Mouse (Mus musculus): ENCODE measurements at regions not wholly inside any gene's neighbourhood (a gene's known extent, or its start where the extent isn't known, plus 50 kb on each side); places are given as distances from the start of the nearest gene placed in this dataset.

- no peak for DNase-seq
Observed at GRCm38 (mm10) chr13:112135777-112136176, 152.5 kb upstream of the Ankrd55 start.

GRCm38 (mm10) chr13:112136850-112137249 lies 151.4 kb upstream of the Ankrd55 start:
- no peak for DNase-seq

DNA sequence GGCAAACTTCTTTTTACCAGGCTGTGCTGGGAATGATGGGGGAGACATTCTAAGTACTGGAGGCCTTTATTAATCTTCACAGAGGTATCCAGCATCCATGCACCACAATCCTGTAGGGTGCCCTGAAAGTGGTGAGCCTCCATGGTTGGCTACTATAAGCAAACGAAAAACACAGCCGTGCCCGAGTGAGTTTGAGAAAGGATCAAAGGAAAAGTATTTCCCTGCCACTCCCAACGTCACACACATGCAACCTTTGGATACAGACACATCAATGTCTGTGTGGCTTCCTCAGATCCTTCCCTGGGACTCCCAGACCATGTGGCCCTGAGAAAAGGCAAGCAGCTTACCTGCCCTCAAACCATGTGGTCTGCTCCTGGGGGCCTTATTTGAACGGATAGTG lies 147.4 kb upstream of the Ankrd55 start:
- no peak for DNase-seq

DNA sequence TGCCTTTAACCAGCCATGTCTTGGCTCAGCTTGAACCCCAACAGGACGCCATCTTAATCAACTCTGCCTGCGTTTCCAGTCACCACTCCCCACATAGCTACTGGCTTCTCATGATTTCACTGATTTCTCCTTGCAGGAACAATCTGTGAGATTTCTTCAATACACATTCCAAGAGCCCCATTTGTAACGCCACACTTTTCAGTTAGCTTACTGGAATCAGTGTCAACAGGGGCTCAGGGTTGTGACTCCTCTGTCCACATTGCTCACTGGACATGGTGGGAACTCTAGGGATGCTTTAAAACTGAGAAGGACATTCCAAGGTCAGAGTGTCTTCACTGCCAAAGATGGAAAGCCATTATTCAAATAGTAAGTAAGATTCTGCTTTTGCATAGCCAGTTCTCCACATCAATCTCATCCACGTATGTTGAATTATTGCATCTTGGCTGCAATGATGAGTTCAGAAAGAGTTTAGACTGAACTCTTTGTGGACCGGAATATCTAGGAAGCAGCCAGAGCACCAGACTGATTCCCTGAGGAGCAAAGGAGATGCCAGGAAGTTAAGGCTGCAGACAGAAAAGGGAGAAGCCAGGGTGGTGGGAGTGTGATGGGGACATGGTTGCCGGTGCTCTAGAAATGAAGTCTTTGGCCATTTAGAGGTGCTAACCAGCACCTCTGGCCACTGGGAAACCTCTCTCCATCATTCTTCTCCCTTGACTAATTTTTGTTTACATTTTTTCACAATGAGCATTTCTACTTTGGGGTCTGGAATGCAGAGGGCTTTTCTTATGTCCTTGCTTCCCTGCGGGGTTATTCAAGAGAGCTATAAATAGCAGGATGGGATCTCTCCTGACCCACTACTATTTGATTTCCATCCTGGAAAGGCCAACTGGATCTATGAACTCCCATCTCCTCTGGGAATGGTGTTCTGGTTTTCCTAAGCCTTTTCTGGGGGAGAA lies 143.6 kb upstream of the Ankrd55 start:
- no peak for DNase-seq

GRCm38 (mm10) chr13:112152614-112153550 lies 135.4 kb upstream of the Ankrd55 start:
- peak; percentile 76 for DNase-seq

DNA sequence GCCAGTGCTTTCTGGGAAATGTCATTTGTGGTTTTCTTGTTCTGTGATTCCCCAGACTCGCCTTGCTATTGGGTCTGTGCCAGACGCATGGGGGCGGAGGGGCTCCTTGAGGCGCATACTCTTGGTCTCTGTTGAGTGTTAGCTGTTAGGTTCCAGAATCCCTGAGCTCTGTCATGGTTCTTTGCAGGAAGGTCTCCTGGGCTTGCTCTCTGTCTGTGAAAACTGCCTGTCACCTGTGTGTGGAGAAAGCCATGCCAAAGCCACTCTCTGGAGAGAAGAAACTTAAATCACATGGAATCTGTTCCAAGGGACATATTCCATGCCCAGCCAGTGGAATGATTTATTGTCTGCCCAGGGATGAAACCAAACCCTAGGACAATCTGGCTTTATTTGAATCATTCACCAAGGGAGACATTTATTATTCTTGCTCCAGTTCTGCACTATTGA lies 134.5 kb upstream of the Ankrd55 start:
- DNase-seq, result peak; percentile 52

GRCm38 (mm10) chr13:112159430-112160172 lies 128.7 kb upstream of the Ankrd55 start:
- DNase-seq, result no peak

- DNase-seq, result peak; percentile 31
Observed at GRCm38 (mm10) chr13:112160173-112160641, 128.0 kb upstream of the Ankrd55 start.

DNA sequence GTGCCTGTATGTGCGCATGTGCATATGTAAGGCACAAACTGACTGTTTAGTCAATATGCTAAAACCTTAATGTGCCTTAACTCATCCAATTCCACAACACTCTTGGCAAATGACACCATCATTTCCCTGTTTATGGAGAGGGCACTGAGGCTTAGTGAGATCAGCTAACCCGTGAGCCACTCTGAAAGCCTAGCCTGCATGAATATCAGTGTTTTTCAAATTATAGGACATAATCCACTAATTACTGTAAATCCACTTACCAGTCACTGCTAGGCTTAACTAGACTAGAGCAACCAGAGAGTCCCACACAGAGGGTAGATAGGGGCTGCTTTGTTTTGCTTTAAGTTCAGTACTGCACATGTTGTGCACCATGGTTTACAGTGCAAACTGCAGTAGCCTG lies 127.5 kb upstream of the Ankrd55 start:
- no peak for DNase-seq

GRCm38 (mm10) chr13:112161886-112162285 lies 126.4 kb upstream of the Ankrd55 start:
- no peak for DNase-seq

DNA sequence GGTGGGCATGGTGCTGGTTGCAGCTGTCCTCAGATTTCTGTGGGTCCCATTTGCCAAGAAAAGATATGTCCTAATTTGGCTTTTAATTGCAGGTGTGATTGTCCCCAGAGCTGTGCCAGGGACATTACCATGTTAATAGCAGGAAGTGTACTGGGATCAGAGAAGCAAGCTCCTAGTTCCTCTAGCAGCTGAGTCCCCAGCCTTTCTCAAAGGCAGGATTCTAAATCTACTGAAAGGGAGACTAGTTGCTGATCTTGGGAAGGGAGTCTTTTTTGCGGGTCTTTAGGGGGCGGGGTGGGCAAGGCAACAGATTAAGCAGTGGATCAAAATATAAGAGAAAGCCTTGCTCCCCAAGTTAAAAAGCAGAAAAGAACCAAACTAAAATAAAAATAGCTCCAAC lies 122.3 kb upstream of the Ankrd55 start:
- no peak for DNase-seq

DNA sequence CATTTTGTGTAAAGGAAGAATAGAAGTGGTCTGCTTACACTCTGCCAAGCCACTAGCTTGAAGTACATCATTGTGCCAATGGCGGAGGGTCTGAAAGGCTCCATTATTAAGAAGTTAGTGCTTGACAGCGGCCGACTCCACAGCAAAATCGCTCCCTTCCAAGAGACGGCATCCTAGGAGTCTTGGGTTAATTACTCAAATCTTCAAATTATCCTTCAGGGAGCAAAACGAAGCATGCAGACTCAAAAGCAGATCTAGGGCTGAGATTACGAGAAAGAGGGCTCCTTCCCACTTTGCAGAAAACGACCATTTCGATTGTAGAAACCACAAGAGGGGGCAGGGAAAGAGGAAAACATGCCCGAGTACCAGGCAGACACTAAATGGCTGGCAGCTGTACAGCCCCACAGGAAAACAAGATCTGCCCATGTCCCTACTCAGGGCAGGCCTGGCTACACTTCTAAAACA lies 121.9 kb upstream of the Ankrd55 start:
- DNase-seq, result no peak

- DNase-seq, result no peak
Observed at GRCm38 (mm10) chr13:112168468-112168867, 119.8 kb upstream of the Ankrd55 start.

- no peak for DNase-seq
Observed at GRCm38 (mm10) chr13:112170872-112171271, 117.4 kb upstream of the Ankrd55 start.

GRCm38 (mm10) chr13:112171940-112172715 lies 116.1 kb upstream of the Ankrd55 start:
- DNase-seq, result no peak

DNA sequence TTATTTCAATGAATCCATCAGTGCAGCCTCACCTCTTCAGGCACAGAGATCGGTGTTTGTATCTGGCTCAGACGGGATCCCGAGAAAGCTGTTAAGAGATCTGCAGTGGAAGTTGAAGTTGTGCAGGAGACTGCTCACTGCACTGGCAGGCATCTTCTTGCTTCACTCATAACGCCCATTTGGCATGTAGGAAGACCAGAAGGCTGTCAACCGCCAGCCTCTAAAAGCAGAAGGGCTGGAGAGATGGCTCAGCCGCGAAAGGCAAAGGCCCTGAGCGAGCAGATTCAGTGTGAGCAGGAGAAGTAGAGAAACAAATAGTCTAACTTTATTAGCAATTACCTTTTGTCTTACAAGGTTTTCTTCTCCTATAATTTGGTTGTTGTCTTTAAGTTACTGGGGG lies 114.3 kb upstream of the Ankrd55 start:
- no peak for DNase-seq

DNA sequence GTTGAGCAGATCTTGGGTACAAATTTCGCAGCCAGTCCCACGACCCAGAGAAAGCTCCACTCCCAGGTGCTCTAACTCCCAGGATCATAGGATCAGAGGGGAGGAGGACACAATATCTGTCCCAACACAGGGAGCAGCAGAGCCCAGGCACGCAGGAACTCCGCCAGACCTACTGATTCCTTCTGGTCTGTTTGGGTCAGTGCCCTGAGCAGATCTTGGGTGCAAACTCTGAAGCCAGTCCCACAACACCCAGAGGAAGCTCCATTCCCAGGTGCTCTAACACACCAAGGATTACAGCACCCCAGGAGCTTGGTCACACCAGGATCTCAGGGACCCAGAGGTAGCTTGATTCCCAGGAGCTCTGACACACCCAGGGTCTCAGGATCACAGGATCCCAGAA lies 110.2 kb upstream of the Ankrd55 start:
- DNase-seq, result no peak

GRCm38 (mm10) chr13:112183996-112184395 lies 104.3 kb upstream of the Ankrd55 start:
- no peak for DNase-seq

DNA sequence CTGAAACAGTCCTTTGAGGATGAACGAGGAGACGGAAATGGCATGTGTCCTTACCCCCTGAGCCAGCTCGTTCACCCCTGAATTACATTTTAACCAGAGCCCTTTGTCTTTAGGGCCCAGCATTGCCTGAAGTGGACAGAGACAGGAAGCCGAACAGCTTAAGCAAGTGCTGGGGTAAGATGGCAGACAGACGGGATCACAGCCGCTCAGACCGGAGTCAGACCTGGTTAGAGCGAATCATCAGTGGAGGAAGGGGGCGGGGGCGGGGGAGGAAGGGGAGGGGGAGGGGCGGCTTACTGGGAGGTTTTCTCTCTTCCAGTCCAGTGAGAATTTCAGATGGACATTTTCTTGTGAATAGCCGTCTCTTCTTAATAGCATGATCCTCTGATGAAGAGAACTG lies 103.1 kb upstream of the Ankrd55 start:
- no peak for DNase-seq

GRCm38 (mm10) chr13:112187226-112187625 lies 101.0 kb upstream of the Ankrd55 start:
- no peak for DNase-seq

- DNase-seq, result peak; percentile 55
Observed at GRCm38 (mm10) chr13:112188313-112188712, 99.9 kb upstream of the Ankrd55 start.

Data from kidney, postnatal 10 days (tissue).